Mouse (Mus musculus) retina, postnatal 1 day (tissue): ENCODE measurements around the gene Akap6.

Source experiments
- DNase-seq: peaks from one replicate; pipeline ENCODE4 v3.0.0-alpha.2; 2012

Gene Akap6

DNA sequence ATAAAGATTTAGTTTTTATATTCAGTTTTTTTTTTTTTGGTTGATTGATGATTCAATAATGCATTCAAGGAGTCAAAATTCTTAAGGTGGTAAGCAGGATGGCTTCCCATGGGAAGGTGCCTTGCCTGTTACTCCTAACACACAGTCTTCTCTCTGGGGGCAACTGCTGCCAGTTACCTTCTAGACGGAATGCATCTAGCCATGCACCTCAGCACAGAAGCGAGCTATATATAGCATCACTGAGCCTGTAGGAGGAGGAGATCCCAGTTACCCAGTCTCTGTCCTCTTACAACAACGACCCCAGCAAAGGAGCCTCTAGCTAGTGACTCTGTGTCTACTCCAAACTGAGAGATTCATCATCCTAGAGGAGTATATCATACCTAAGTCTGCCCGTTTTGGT lies 150.1 kb downstream of the Akap6 start:
- DNase-seq = no peak

- DNase-seq = no peak
These were observed 151.3 kb downstream of the Akap6 start for GRCm38 (mm10) chr12:52850332-52851036.

DNA sequence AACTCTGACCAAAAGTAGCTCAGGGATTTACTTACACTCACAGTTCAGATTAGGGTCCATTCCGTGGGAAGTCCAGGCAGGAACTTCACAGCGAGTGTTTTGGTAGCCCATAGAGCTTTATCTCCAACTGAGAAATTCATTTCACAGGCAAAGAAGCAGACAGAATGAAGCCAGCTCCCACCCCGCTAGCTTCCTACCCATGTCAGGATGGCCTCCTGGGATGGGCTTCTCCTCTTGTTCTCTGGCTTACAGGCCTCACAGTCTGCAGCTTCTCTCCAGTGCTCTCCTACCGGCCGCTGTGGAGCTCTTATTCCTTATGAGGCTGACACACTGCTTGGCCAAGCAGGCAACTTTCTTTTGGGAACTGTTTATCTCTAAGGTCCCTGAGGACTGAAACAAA lies 152.0 kb downstream of the Akap6 start:
- DNase-seq = no peak

GRCm38 (mm10) chr12:52854236-52854679 lies 155.1 kb downstream of the Akap6 start:
- DNase-seq = peak; percentile 58

DNA sequence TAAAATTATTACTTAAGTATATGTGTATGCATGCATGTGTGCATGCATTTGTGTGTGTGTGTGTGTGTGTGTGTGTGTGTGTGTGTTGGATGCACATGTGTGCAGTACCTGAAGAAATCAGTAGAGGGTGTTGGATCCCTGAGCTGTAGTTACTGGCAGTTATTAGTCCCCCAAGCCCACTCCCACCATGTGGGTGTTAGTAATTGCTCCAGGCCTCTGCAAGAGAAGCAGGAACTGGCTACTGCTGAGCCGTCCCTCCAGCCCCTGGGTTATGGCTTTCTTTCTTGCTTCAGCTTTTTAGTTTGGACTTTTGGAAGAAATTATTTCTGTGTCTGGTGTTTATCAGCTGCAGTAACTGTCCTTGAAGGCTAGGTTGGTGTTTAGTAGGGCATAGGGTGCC lies 156.9 kb downstream of the Akap6 start:
- no peak for DNase-seq

DNA sequence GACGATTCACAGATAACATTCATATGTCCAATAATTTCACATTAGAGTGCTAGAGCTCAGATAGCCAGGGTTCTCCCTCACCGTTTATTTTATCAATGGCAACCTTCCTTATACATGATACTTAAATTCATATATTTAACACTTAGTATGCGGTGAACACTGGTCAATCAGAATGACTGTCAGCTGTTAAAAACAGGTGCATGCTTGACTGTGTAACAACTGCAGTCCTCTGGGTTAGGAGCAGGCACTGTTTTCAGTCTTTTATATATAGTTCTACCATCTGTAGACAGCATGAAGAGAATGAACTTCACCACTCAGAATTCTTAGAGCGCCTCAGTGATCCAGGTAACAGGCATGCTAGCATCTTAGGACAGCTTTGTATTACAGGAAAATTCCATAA lies 158.1 kb downstream of the Akap6 start:
- DNase-seq = no peak

GRCm38 (mm10) chr12:52861922-52862321 lies 162.7 kb downstream of the Akap6 start:
- DNase-seq = no peak

DNA sequence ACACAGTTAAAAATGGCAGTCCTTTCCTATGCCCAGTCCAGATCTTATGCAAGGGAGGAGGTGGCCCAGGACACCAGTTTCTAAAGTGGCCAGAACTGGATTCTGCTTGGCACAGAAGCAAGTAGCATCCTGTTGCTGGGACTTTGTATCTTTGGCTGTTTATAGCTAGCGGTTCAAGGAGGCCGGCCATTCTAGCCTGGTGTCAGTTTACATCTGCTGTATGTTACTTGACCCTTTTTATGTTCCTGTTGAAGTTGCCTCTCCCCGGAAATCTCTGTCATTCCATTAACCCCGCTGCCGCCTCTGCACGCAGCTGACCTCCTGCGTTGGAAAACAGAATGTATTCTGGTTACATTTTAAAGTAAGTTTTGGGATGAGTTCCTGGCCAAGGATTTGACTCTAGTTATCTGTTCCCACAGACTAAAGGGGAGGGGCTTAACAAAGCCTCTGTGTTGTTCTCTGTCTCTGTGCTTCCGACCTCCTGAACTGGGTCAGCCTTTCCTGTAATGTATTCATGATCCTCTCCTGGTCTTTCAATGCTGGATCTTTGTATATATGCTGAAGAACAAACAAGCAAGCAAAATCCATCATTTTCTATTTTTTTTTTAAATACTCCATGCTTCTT lies 168.9 kb downstream of the Akap6 start:
- DNase-seq = peak; percentile 50

DNA sequence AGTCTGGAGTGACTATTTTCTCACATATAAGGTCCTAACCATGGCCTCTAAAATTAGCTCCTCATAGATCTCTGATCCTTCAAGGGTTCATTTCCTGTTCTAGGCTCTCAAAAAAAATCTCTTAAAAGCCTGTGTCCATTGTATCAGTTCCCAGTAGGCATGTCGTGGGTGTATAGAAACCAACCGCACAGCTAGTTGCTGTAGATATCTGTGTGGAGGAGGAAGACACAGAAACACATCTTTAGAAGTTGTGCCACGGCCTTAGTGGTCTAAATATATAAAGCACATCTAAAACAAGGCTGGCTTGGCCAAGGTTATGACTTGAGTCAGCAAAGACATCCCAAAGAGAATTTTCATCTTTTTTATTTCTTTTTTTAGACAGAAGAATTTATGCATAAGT lies 172.4 kb downstream of the Akap6 start:
- DNase-seq = no peak

- no peak for DNase-seq
These were observed 175.2 kb downstream of the Akap6 start for GRCm38 (mm10) chr12:52874332-52874923.

- no peak for DNase-seq
These were observed 176.9 kb downstream of the Akap6 start for GRCm38 (mm10) chr12:52876065-52876464.

DNA sequence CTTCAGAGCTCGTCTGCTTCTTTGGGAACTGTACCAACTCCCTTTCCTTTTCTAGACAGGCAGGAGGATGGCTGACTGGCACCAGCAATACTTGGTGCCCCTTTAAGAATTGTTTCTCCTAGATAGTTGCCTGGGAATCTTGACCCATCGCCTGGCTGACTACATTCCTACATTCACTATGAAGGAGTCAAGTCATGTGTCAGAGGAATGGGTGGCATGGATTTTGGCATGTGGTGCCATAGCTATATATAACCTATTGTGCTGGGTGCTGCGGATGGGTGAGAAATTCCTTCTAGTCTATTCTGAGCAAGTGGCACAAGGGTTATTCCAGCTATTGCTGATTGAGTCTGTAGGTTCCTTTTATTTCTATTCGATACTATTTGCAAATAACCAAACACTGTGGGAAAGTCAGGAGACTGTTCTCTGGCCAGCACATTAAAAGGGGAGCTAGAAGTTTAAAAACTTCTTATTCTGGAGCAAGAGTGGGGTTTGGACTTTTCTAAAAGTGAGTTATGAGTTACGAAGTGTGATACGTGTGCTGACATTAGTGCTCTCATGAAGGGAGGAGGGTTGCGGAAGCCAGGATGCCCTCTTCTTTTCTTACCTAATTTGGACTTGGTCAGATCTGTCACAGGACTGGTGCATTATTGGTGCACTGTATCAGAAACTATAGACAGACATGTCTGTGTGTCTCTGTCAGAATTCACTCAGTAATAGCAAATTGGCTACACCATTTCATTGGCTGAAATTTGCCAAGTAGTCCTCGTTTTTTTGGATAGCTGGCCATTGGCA lies 178.0 kb downstream of the Akap6 start:
- no peak for DNase-seq

- no peak for DNase-seq
These were observed 180.1 kb downstream of the Akap6 start for GRCm38 (mm10) chr12:52879324-52879723.

- DNase-seq = no peak
These were observed 193.3 kb downstream of the Akap6 start for GRCm38 (mm10) chr12:52892519-52892918.

GRCm38 (mm10) chr12:52893656-52894405 lies 194.6 kb downstream of the Akap6 start:
- DNase-seq = no peak

- DNase-seq = peak; percentile 88
These were observed 196.7 kb downstream of the Akap6 start for GRCm38 (mm10) chr12:52895672-52896460.

- DNase-seq = no peak
These were observed 197.6 kb downstream of the Akap6 start for GRCm38 (mm10) chr12:52896785-52897184.

GRCm38 (mm10) chr12:52898130-52898529 lies 198.9 kb downstream of the Akap6 start:
- DNase-seq = no peak

GRCm38 (mm10) chr12:52904046-52904445 lies 204.9 kb downstream of the Akap6 start:
- DNase-seq = no peak

DNA sequence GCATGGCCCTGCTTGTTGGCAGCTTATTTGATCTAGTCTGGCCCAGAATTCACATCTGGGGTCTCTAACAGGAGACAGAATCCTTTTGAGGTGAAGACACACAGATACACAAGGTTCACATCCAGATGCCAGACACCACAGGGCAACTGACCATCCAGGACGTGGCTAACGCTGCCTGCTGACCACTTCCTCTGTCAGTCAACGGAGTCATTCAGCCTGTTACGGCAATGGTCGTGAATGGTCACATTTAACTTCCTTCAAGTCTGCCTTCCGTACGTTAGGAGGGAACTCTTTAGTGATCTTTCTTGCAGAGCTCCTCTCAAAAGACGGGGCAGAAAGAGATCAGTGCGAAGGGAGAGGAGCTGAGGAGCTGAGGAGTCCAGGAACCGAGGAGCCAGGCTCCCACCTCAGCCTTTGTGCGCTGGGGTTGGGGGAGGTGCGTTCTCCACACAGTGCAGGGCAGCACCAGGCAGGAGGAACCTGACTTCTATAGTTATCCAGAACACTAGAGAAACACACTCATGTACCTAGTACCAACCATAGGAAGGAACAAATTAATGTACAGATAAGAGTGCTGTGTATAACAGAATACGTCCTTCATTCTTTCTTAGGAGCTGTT lies 209.4 kb downstream of the Akap6 start:
- no peak for DNase-seq

DNA sequence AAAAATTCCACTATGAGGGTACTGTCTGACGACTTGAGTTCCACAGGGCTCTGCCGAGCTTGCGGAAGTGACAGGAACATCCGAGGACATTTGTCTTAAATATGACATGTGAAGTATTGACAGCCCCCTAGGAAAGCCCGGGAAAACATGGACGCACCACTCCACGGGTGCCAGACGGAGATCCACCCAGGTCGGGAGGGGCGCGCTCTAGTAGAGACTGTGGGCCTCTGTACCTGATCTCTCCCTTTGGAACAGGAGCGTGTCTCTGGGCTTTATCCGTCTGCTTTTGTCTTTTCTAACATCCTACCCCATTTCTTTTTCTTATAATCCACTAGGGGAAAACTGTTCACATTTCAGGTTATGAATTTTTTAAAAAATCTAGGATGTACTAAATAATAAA lies 211.2 kb downstream of the Akap6 start:
- no peak for DNase-seq
